Mouse (Mus musculus): ENCODE data around the gene Lhx8. TPM values are rescaled to one million over a fixed set of nuclear protein-coding genes. Genes with fewer than 3 reads are reported as not detected.

The Lhx8 gene
- total RNA-seq, 2 experiments from 2014 or later, result 1.2 to 3.9 TPM

GRCm38 (mm10) chr3:154327883-154328720, 2.4 kb downstream of the Lhx8 start:
- DNase-seq (ENCODE audit: low spot score in 2 of 2), result no peak
- intact Hi-C loops (cut with DNase I), result loop anchor here (1.0 to 5.0 kb wide), 2 partner anchors 61 to 244 kb away; no protein-coding TSS in a partner anchor

- intact Hi-C loops (cut with DNase I), result loop anchor here (1.0 to 5.0 kb wide), 2 partner anchors 60 to 245 kb away; no protein-coding TSS in a partner anchor
- no peak for DNase-seq (ENCODE audit: low spot score in 2 of 2)
Measured at GRCm38 (mm10) chr3:154327110-154327882, 3.2 kb downstream of the Lhx8 start.

- DNase-seq (ENCODE audit: low spot score in 2 of 2), result no peak
- intact Hi-C loops (cut with DNase I), result no loop called here
Measured at GRCm38 (mm10) chr3:154321921-154322574, 8.4 kb downstream of the Lhx8 start.

- intact Hi-C loops (cut with DNase I), result no loop called here
- DNase-seq (ENCODE audit: low spot score in 2 of 2), result no peak
Measured at GRCm38 (mm10) chr3:154317651-154318248, 12.7 kb downstream of the Lhx8 start.

GRCm38 (mm10) chr3:154305163-154305884, 25.1 kb downstream of the Lhx8 start:
- intact Hi-C loops (cut with DNase I), result no loop called here
- no peak for DNase-seq (ENCODE audit: low spot score in 2 of 2)

GRCm38 (mm10) chr3:154301102-154301501, 29.4 kb downstream of the Lhx8 start:
- DNase-seq (ENCODE audit: low spot score in 2 of 2), result no peak
- intact Hi-C loops (cut with DNase I), result no loop called here

- intact Hi-C loops (cut with DNase I), result no loop called here
- DNase-seq (ENCODE audit: low spot score in 2 of 2), result no peak
Measured at GRCm38 (mm10) chr3:154300006-154300405, 30.5 kb downstream of the Lhx8 start.

GRCm38 (mm10) chr3:154298490-154298889, 32.0 kb downstream of the Lhx8 start:
- DNase-seq (ENCODE audit: low spot score in 2 of 2), result no peak
- intact Hi-C loops (cut with DNase I), result no loop called here

GRCm38 (mm10) chr3:154297499-154297898, 33.0 kb downstream of the Lhx8 start:
- intact Hi-C loops (cut with DNase I), result no loop called here

GRCm38 (mm10) chr3:154294924-154295834, 35.3 kb downstream of the Lhx8 start:
- intact Hi-C loops (cut with DNase I), result no loop called here
- no peak for DNase-seq (ENCODE audit: low spot score in 2 of 2)

More at GRCm38 (mm10) chr3:154297499-154297898, 33.0 kb downstream of the Lhx8 start:
- DNase-seq (ENCODE audit: low spot score in 2 of 2), result peak in 1 of 2 experiments; percentile 14

GRCm38 (mm10) chr3:154293839-154294490, 36.5 kb downstream of the Lhx8 start:
- peak; percentile 27 to 82 for DNase-seq (ENCODE audit: low spot score in 2 of 2)
- intact Hi-C loops (cut with DNase I), result no loop called here

- DNase-seq (ENCODE audit: low spot score in 2 of 2), result no peak
- intact Hi-C loops (cut with DNase I), result no loop called here
Measured at GRCm38 (mm10) chr3:154292126-154292525, 38.3 kb downstream of the Lhx8 start.

GRCm38 (mm10) chr3:154290351-154290750, 40.1 kb downstream of the Lhx8 start:
- intact Hi-C loops (cut with DNase I), result no loop called here
- no peak for DNase-seq (ENCODE audit: low spot score in 2 of 2)

- DNase-seq (ENCODE audit: low spot score in 2 of 2), result peak in 1 of 2 experiments; percentile 32
- intact Hi-C loops (cut with DNase I), result no loop called here
Measured at GRCm38 (mm10) chr3:154288429-154289069, 41.9 kb downstream of the Lhx8 start.

- no peak for DNase-seq (ENCODE audit: low spot score in 2 of 2)
- intact Hi-C loops (cut with DNase I), result no loop called here
Measured at GRCm38 (mm10) chr3:154287217-154287616, 43.2 kb downstream of the Lhx8 start.

- intact Hi-C loops (cut with DNase I), result no loop called here
- DNase-seq (ENCODE audit: low spot score in 2 of 2), result no peak
Measured at GRCm38 (mm10) chr3:154285351-154285750, 45.1 kb downstream of the Lhx8 start.

GRCm38 (mm10) chr3:154284260-154284659, 46.2 kb downstream of the Lhx8 start:
- DNase-seq (ENCODE audit: low spot score in 2 of 2), result no peak
- intact Hi-C loops (cut with DNase I), result no loop called here
